Comparison of ENCODE assay signal across 8 mouse cellular contexts in genomic region chr2:26364738-26365465, GRCm38 (mm10). TPM values are rescaled to one million over a fixed set of nuclear protein-coding genes. Genes with fewer than 3 reads are reported as not detected.
DNase-seq lines count a peak whose midpoint lies in the region; ATAC-seq and TF ChIP-seq lines count a peak whose summit lies in the region.

No protein-coding gene starts in this region.

- H3K4me2 ChIP-seq in kidney, embryonic 14.5 days (replicated peaks; ENCODE audit: low read depth, low read length) = no peak overlapping the region
- no peak overlapping the region for H3K4me2 ChIP-seq in heart, embryonic 14.5 days (ENCODE audit: low read length)
- H3K4me2 ChIP-seq in lung, postnatal 0 days (replicated peaks; ENCODE audit: low read depth, low read length) = no peak overlapping the region
- H3K4me2 ChIP-seq in forebrain, embryonic 15.5 days (replicated peaks) = no peak overlapping the region

- H3K4me1 ChIP-seq in kidney, embryonic 14.5 days (ENCODE audit: control insufficient read depth, insufficient read depth, low read length) = no peaks in the 10 kb centered on the region
- H3K4me1 ChIP-seq in cerebellum, adult 2 months (ENCODE audit: control insufficient read depth, insufficient read depth, low read length) = peaks cover 21% of the 10 kb centered on the region
- H3K4me1 ChIP-seq in heart, embryonic 14.5 days (ENCODE audit: control insufficient read depth in 2 of 2, insufficient read depth in 2 of 2, low read length in 2 of 2) = peaks cover 8 to 16% of the 10 kb centered on the region in 2 experiments
- no peaks in the 10 kb centered on the region; the same call in 1 of the 2 replicates for H3K4me1 ChIP-seq in lung, postnatal 0 days (ENCODE audit: insufficient read depth, low read depth, low read length)
- H3K4me1 ChIP-seq in forebrain, embryonic 15.5 days = no peaks in the 10 kb centered on the region
- peaks cover 5% of the 10 kb centered on the region for H3K4me1 ChIP-seq in thymus, adult 2 months (replicated peaks; ENCODE audit: control insufficient read depth, insufficient read depth, low read length)

- peaks cover 65% of the 10 kb centered on the region for H3K36me3 ChIP-seq in kidney, embryonic 14.5 days (ENCODE audit: control insufficient read depth, insufficient read depth, low read length)
- peaks cover 76% of the 10 kb centered on the region for H3K36me3 ChIP-seq in heart, embryonic 14.5 days (ENCODE audit: control insufficient read depth, insufficient read depth, low read length)
- peaks cover 17% of the 10 kb centered on the region for H3K36me3 ChIP-seq in lung, postnatal 0 days (ENCODE audit: insufficient read depth, low read length)
- peaks cover 55% of the 10 kb centered on the region for H3K36me3 ChIP-seq in forebrain, embryonic 15.5 days
- H3K36me3 ChIP-seq in thymus, adult 2 months (ENCODE audit: control insufficient read depth, insufficient read depth, low read length) = peaks cover 21% of the 10 kb centered on the region; the same call in 1 of the 2 replicates

- no peak for TF ChIP-seq EP300 in lung, postnatal 0 days (IDR thresholded peaks at IDR 0.05)

- 85% methylated on average over 10 of the region's 10 CpGs for WGBS in kidney, embryonic 14.5 days
- 12% methylated on average over 10 of the region's 10 CpGs for WGBS in cerebellum, adult 2 months
- WGBS in heart, embryonic 14.5 days = 46% methylated on average over 10 of the region's 10 CpGs
- 53% methylated on average over 10 of the region's 10 CpGs for WGBS in lung, postnatal 0 days
- WGBS in forebrain, embryonic 15.5 days = 86% methylated on average over 10 of the region's 10 CpGs
- 89% methylated on average over 10 of the region's 10 CpGs for WGBS in thymus, adult 2 months

- TF ChIP-seq CTCF in cerebellum, adult 2 months (IDR thresholded peaks at IDR 0.05; ENCODE audit: borderline replicate concordance, insufficient read depth, low read depth, low read length) = no peak
- TF ChIP-seq CTCF in lung, postnatal 0 days (IDR thresholded peaks at IDR 0.05) = no peak
- no peak for TF ChIP-seq CTCF in thymus, adult 2 months (IDR thresholded peaks at IDR 0.05; ENCODE audit: borderline replicate concordance, control insufficient read depth, extremely low read depth, insufficient read depth, low read length, poor library complexity)

- H3K9me3 ChIP-seq in kidney, embryonic 14.5 days (ENCODE audit: control insufficient read depth, low read length) = no peaks in the 10 kb centered on the region
- no peaks in the 10 kb centered on the region for H3K9me3 ChIP-seq in heart, embryonic 14.5 days (ENCODE audit: control insufficient read depth, low read length)
- no peaks in the 10 kb centered on the region for H3K9me3 ChIP-seq in lung, postnatal 0 days (ENCODE audit: low read length)
- no peaks in the 10 kb centered on the region for H3K9me3 ChIP-seq in forebrain, embryonic 15.5 days

- ATAC-seq in kidney, embryonic 14.5 days (ENCODE audit: low FRiP score, low TSS enrichment) = no peak
- ATAC-seq in heart, embryonic 14.5 days (ENCODE audit: insufficient number of reproducible peaks, insufficient read depth, low FRiP score, low read depth) = 0 out of 2 replicates have a peak, but pooled peaks have one; percentile 49
- peak; percentile 25; the same call in 1 of the 2 replicates for ATAC-seq in lung, postnatal 0 days
- ATAC-seq in forebrain, embryonic 15.5 days (replicated peaks) = no peak

- no peaks in the 10 kb centered on the region for H3K27me3 ChIP-seq in kidney, embryonic 14.5 days (ENCODE audit: control insufficient read depth, insufficient read depth, low read length)
- H3K27me3 ChIP-seq in cerebellum, adult 2 months (ENCODE audit: control insufficient read depth, insufficient read depth, low read length) = no peaks in the 10 kb centered on the region
- no peaks in the 10 kb centered on the region for H3K27me3 ChIP-seq in heart, embryonic 14.5 days (ENCODE audit: control insufficient read depth, insufficient read depth, low read length)
- no peaks in the 10 kb centered on the region for H3K27me3 ChIP-seq in lung, postnatal 0 days (replicated peaks; ENCODE audit: insufficient read depth, low read length)
- H3K27me3 ChIP-seq in forebrain, embryonic 15.5 days = no peaks in the 10 kb centered on the region
- H3K27me3 ChIP-seq in thymus, adult 2 months (ENCODE audit: control insufficient read depth, insufficient read depth, low read length) = no peaks in the 10 kb centered on the region

- no peak overlapping the region for H3K27ac ChIP-seq in kidney, embryonic 14.5 days (ENCODE audit: low read depth, low read length)
- H3K27ac ChIP-seq in cerebellum, adult 2 months (ENCODE audit: insufficient read depth, low read length) = no peak overlapping the region
- peak overlapping the region; percentile 25 to 61 for H3K27ac ChIP-seq in heart, embryonic 14.5 days (replicated peaks in 1 of 2; ENCODE audit: control insufficient read depth in 1 of 2, insufficient read depth in 1 of 2, low read depth in 2 of 2, low read length in 2 of 2)
- no peak overlapping the region for H3K27ac ChIP-seq in lung, postnatal 0 days (ENCODE audit: low read length)
- no peak overlapping the region for H3K27ac ChIP-seq in forebrain, embryonic 15.5 days (replicated peaks)
- H3K27ac ChIP-seq in thymus, adult 2 months (ENCODE audit: control insufficient read depth, insufficient read depth, low read length) = no peak overlapping the region

- peak; percentile 69 for DNase-seq in kidney, adult 18-20 months
- DNase-seq in cerebellum, adult 2 months = peak; percentile 70 to 72
- peak; percentile 60 for DNase-seq in lung, postnatal 0 days (ENCODE audit: low spot score)
- DNase-seq in layer of hippocampus, postnatal 14 days (ENCODE audit: low spot score in 2 of 2) = no peak
- no peak for DNase-seq in thymus, adult 2 months

- H3K4me3 ChIP-seq in kidney, embryonic 14.5 days (ENCODE audit: low read length) = no peak overlapping the region
- H3K4me3 ChIP-seq in cerebellum, adult 2 months (replicated peaks; ENCODE audit: insufficient read depth, low read depth, low read length) = no peak overlapping the region
- H3K4me3 ChIP-seq in heart, embryonic 14.5 days (ENCODE audit: control insufficient read depth in 1 of 2, insufficient read depth in 1 of 2, low read depth in 1 of 2, low read length in 2 of 2) = no peak overlapping the region
- H3K4me3 ChIP-seq in lung, postnatal 0 days (ENCODE audit: low read depth, low read length) = no peak overlapping the region
- H3K4me3 ChIP-seq in forebrain, embryonic 15.5 days = no peak overlapping the region
- no peak overlapping the region for H3K4me3 ChIP-seq in thymus, adult 2 months (ENCODE audit: control insufficient read depth, insufficient read depth, low read length)

- no peak overlapping the region for H3K9ac ChIP-seq in kidney, embryonic 14.5 days (ENCODE audit: low read depth, low read length)
- no peak overlapping the region for H3K9ac ChIP-seq in heart, embryonic 14.5 days (ENCODE audit: low read length)
- H3K9ac ChIP-seq in lung, postnatal 0 days (replicated peaks; ENCODE audit: low read depth) = no peak overlapping the region
- H3K9ac ChIP-seq in forebrain, embryonic 15.5 days (replicated peaks) = no peak overlapping the region

- TF ChIP-seq POLR2A in cerebellum, adult 2 months (IDR thresholded peaks at IDR 0.05; ENCODE audit: borderline replicate concordance, insufficient read depth, low read length) = no peak
- TF ChIP-seq POLR2A in thymus, adult 2 months (IDR thresholded peaks at IDR 0.05; ENCODE audit: control insufficient read depth, extremely low read depth, insufficient read depth, low read length, poor library complexity) = no peak

RNA-seq across cellular contexts. Expression of gene Card9, which starts 4.2 kb away (rescaled TPM):
- polyA plus RNA-seq in kidney, embryonic 14.5 days (2014; fragmentation: Nextera tagmentation; extraction: Ambion mirVana) = 0.24 and 0.53 TPM in 2 replicates
- polyA plus RNA-seq in cerebellum, adult 2 months (2012; rRNA removed) = 5.7 and 6.2 TPM in 2 replicates
- 0.57 and 0.61 TPM in 2 replicates for polyA plus RNA-seq in heart, embryonic 14.5 days (2014; fragmentation: Nextera tagmentation; extraction: Ambion mirVana)
- polyA plus RNA-seq in lung, postnatal 0 days (2015; fragmentation: Nextera tagmentation; extraction: Ambion mirVana) = 9.9 and 10.9 TPM in 2 replicates
- 1 to 10 TPM; 2.5 to 2.6 TPM for total RNA-seq in layer of hippocampus, postnatal 14 days (2021)
- 1.4 and 1.5 TPM in 2 replicates for polyA plus RNA-seq in forebrain, embryonic 15.5 days (2015; fragmentation: Nextera tagmentation; extraction: Ambion mirVana)
- 39.1 and 51.0 TPM in 2 replicates for polyA plus RNA-seq in thymus, adult 2 months (2012; rRNA removed)

RNA-seq across cellular contexts. Expression of gene Dnlz, which starts 13.0 kb away (rescaled TPM):
- 27.4 and 33.3 TPM in 2 replicates for polyA plus RNA-seq in kidney, embryonic 14.5 days (2014; fragmentation: Nextera tagmentation; extraction: Ambion mirVana)
- polyA plus RNA-seq in cerebellum, adult 2 months (2012; rRNA removed) = 32.6 and 34.9 TPM in 2 replicates
- 27.5 and 30.8 TPM in 2 replicates for polyA plus RNA-seq in heart, embryonic 14.5 days (2014; fragmentation: Nextera tagmentation; extraction: Ambion mirVana)
- polyA plus RNA-seq in lung, postnatal 0 days (2015; fragmentation: Nextera tagmentation; extraction: Ambion mirVana) = 14.2 and 15.5 TPM in 2 replicates
- 10 to 100 TPM; 25.9 TPM for total RNA-seq in layer of hippocampus, postnatal 14 days (2021)
- polyA plus RNA-seq in forebrain, embryonic 15.5 days (2015; fragmentation: Nextera tagmentation; extraction: Ambion mirVana) = 33.0 and 33.5 TPM in 2 replicates
- polyA plus RNA-seq in thymus, adult 2 months (2012; rRNA removed) = 31.5 and 32.0 TPM in 2 replicates

RNA-seq across cellular contexts. Expression of gene Snapc4, which starts 15.6 kb away (rescaled TPM):
- 24.6 and 29.3 TPM in 2 replicates for polyA plus RNA-seq in kidney, embryonic 14.5 days (2014; fragmentation: Nextera tagmentation; extraction: Ambion mirVana)
- polyA plus RNA-seq in cerebellum, adult 2 months (2012; rRNA removed) = 59.2 and 63.9 TPM in 2 replicates
- 15.8 and 18.3 TPM in 2 replicates for polyA plus RNA-seq in heart, embryonic 14.5 days (2014; fragmentation: Nextera tagmentation; extraction: Ambion mirVana)
- 7.4 and 9.3 TPM in 2 replicates for polyA plus RNA-seq in lung, postnatal 0 days (2015; fragmentation: Nextera tagmentation; extraction: Ambion mirVana)
- 10 to 100 TPM; 58.4 to 84.5 TPM for total RNA-seq in layer of hippocampus, postnatal 14 days (2021)
- polyA plus RNA-seq in forebrain, embryonic 15.5 days (2015; fragmentation: Nextera tagmentation; extraction: Ambion mirVana) = 31.4 and 31.6 TPM in 2 replicates
- polyA plus RNA-seq in thymus, adult 2 months (2012; rRNA removed) = 59.2 and 60.4 TPM in 2 replicates

RNA-seq across cellular contexts. Expression of gene Entr1, which starts 24.2 kb away (rescaled TPM):
- polyA plus RNA-seq in kidney, embryonic 14.5 days (2014; fragmentation: Nextera tagmentation; extraction: Ambion mirVana) = 86.1 and 112 TPM in 2 replicates
- polyA plus RNA-seq in cerebellum, adult 2 months (2012; rRNA removed) = 288 and 289 TPM in 2 replicates
- 67.7 and 75.6 TPM in 2 replicates for polyA plus RNA-seq in heart, embryonic 14.5 days (2014; fragmentation: Nextera tagmentation; extraction: Ambion mirVana)
- 75.3 and 85.5 TPM in 2 replicates for polyA plus RNA-seq in lung, postnatal 0 days (2015; fragmentation: Nextera tagmentation; extraction: Ambion mirVana)
- 100 to 1,000 TPM; 154 to 168 TPM for total RNA-seq in layer of hippocampus, postnatal 14 days (2021)
- polyA plus RNA-seq in forebrain, embryonic 15.5 days (2015; fragmentation: Nextera tagmentation; extraction: Ambion mirVana) = 191 and 194 TPM in 2 replicates
- 216 and 228 TPM in 2 replicates for polyA plus RNA-seq in thymus, adult 2 months (2012; rRNA removed)

RNA-seq across cellular contexts. Expression of gene Pmpca, which starts 24.2 kb away (rescaled TPM):
- 68.9 and 113 TPM in 2 replicates for polyA plus RNA-seq in kidney, embryonic 14.5 days (2014; fragmentation: Nextera tagmentation; extraction: Ambion mirVana)
- polyA plus RNA-seq in cerebellum, adult 2 months (2012; rRNA removed) = 98.2 and 104 TPM in 2 replicates
- polyA plus RNA-seq in heart, embryonic 14.5 days (2014; fragmentation: Nextera tagmentation; extraction: Ambion mirVana) = 108 and 111 TPM in 2 replicates
- polyA plus RNA-seq in lung, postnatal 0 days (2015; fragmentation: Nextera tagmentation; extraction: Ambion mirVana) = 39.0 and 42.0 TPM in 2 replicates
- 100 to 1,000 TPM; 108 to 113 TPM for total RNA-seq in layer of hippocampus, postnatal 14 days (2021)
- 90.2 and 98.3 TPM in 2 replicates for polyA plus RNA-seq in forebrain, embryonic 15.5 days (2015; fragmentation: Nextera tagmentation; extraction: Ambion mirVana)
- 50.5 and 55.2 TPM in 2 replicates for polyA plus RNA-seq in thymus, adult 2 months (2012; rRNA removed)

Comparison
In these comparisons a context has a peak if more than half of its experiments do, and no peak if none do; other contexts are left out.
1. DNase-seq: peak in kidney, adult 18-20 months (single experiment), cerebellum, adult 2 months (2 of 2) and lung, postnatal 0 days (single experiment); none in layer of hippocampus, postnatal 14 days (0 of 2) and thymus, adult 2 months (single experiment).
2. ATAC-seq: peak in heart, embryonic 14.5 days (single experiment) and lung, postnatal 0 days (single experiment); none in kidney, embryonic 14.5 days (single experiment) and forebrain, embryonic 15.5 days (single experiment).
3. H3K27ac ChIP-seq: peak in heart, embryonic 14.5 days (2 of 2); none in kidney, embryonic 14.5 days (single experiment), cerebellum, adult 2 months (single experiment), lung, postnatal 0 days (single experiment), forebrain, embryonic 15.5 days (single experiment) and thymus, adult 2 months (single experiment).